Mouse (Mus musculus) hematopoietic multipotent progenitor cell, adult 10-12 weeks (in vitro differentiated cells): ENCODE data around the gene Mcf2. TPM values are rescaled to one million over a fixed set of nuclear protein-coding genes. Genes with fewer than 3 reads are reported as not detected.

Source experiments
- polyA plus RNA-seq: library from polyadenylated mRNA; stranded (reverse); fragments of >175 nt; gene quantifications from 2 replicates; pipeline ENCODE4 v1.2.3, GENCODE M21; 2012; ENCODE audit warnings: low replicate concordance

Gene Mcf2
- not detected in 2 replicates for polyA plus RNA-seq

DNA sequence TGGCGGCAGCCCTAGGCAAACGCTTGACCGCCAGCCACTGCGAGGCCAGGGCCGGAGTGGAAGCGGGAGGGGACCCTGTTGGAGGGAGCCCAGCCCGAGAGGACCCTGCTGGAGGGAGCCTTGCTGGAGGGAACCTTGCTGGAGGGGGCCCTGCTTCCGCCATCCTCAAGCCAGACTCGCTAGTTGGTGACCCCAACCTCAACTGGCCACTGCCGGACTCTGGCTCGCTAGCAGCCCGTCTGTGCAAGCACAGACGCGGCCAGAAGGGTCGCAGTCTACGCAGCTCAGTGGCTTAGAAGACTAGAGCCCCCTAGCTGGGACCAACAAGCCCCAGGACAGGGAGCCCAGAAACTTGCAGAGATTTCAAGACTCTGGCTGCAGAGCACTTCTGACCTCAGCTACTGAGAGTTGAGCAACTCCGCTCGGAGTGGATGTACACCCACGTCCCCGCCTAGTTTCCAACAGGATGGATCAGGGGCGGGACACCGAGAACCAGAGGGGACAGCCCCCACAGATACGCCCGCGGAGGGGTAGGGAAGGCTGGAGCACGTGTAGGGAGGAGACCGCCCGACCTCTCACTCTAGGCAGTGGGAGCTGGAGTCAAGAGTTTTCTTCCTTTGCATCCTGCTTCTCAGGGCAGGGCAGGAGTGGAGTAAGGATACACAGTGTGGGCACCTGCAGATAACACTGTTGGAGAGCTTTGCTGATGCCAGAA is at the start of gene Mcf2:
Mcf2 (minus strand) TSS at position 346 of the 715 bp plus-strand sequence.

Other genes starting within 250 kb of the Mcf2 start
- 0.06 TPM in 1 of 2 replicates, not detected in the other for gene F9, start 179.6 kb downstream of the Mcf2 start, polyA plus RNA-seq